Mouse (Mus musculus) heart, embryonic 16.5 days (tissue): Measurements from ENCODE around the gene Celf2. TPM values are rescaled to one million over a fixed set of nuclear protein-coding genes. Genes with fewer than 3 reads are reported as not detected.

ENCODE experiments used
- ATAC-seq: fragments of 200-750 bp; cut with Nextera tagmentation; replicated peaks from 2 replicates; pipeline ENCODE4 v1.8.0; 2017; ENCODE audit warnings: moderate number of reproducible peaks; ENCODE audit not compliant: insufficient read depth, low FRiP score; ENCODE audit errors: extremely low read depth
- H3K27ac ChIP-seq: fragments of 300-500 bp; sonication (generic); 2 replicates; pipeline ENCODE4 v1.5.1; 2014; ENCODE audit warnings: mild to moderate bottlenecking, low read length, control low read depth, moderate library complexity
- H3K27me3 ChIP-seq: fragments of 300-500 bp; sonication (generic); 2 replicates; pipeline ENCODE4 v1.6.1; 2014; ENCODE audit warnings: low read length, mixed read lengths; ENCODE audit not compliant: control insufficient read depth, insufficient read depth
- H3K36me3 ChIP-seq: fragments of 300-500 bp; sonication (generic); 2 replicates; pipeline ENCODE4 v1.6.1; 2014; ENCODE audit not compliant: control insufficient read depth, insufficient read depth
- H3K4me1 ChIP-seq: fragments of 300-500 bp; sonication (generic); 2 replicates; pipeline ENCODE4 v1.6.1; 2014; ENCODE audit warnings: low read length, mixed read lengths; ENCODE audit not compliant: control insufficient read depth, insufficient read depth
- H3K4me2 ChIP-seq: fragments of 300-500 bp; sonication (generic); 2 replicates; pipeline ENCODE4 v1.6.1; 2014; ENCODE audit warnings: low read depth, mild to moderate bottlenecking, control low read depth, low read length
- H3K4me3 ChIP-seq: fragments of 300-500 bp; sonication (generic); 2 replicates; pipeline ENCODE4 v1.5.1; 2014; ENCODE audit warnings: mild to moderate bottlenecking, control low read depth, low read length
- H3K9ac ChIP-seq: fragments of 300-500 bp; sonication (generic); 2 replicates; pipeline ENCODE4 v1.6.1; 2014; ENCODE audit warnings: low read length, control low read depth
- H3K9me3 ChIP-seq: fragments of 300-500 bp; sonication (generic); replicated peaks from 2 replicates; pipeline ENCODE4 v1.6.1; 2016; ENCODE audit warnings: low read length; ENCODE audit not compliant: control insufficient read depth
- WGBS: fragments of 180-500 bp; shearing (Covaris S2); extraction: QIAGEN DNeasy Blood & Tissue Kit; methylation state at CpG from one replicate; pipeline ENCODE4 v1.1.7; 2014; 5-methylcytosine and 5-hydroxymethylcytosine counted together
- polyA plus RNA-seq: library from polyadenylated mRNA; unstranded; fragments of >200 nt; fragmentation: Nextera tagmentation; extraction: Ambion mirVana; gene quantifications from 2 replicates; pipeline ENCODE4 v1.2.1, GENCODE M21; 2015

Celf2 gene
- polyA plus RNA-seq, 1 experiment from 2014 or later = 70.2 TPM

GRCm38 (mm10) chr2:6976300-6976699, 533.1 kb downstream of the Celf2 start:
- Histone ChIP-seq H3K9ac (no peak overlapping the region), H3K27me3 (no peaks in the 10 kb centered on the region), H3K9me3 (no peaks in the 10 kb centered on the region), H3K4me3 (no peak overlapping the region), H3K4me2 (no peak overlapping the region), H3K27ac (no peak overlapping the region), H3K4me1 (no peaks in the 10 kb centered on the region), H3K36me3 (no peaks in the 10 kb centered on the region)
- WGBS = 94% methylated on average over 2 of the region's 2 CpGs
- ATAC-seq = no peak

- Histone ChIP-seq H3K4me3 (no peak overlapping the region), H3K27ac (no peak overlapping the region), H3K27me3 (no peaks in the 10 kb centered on the region), H3K9ac (no peak overlapping the region), H3K36me3 (no peaks in the 10 kb centered on the region), H3K4me1 (0 out of 2 replicates have a peak, but pooled peaks cover 3% of the 10 kb centered on the region), H3K9me3 (no peaks in the 10 kb centered on the region), H3K4me2 (no peak overlapping the region)
- no peak for ATAC-seq
- 77% methylated on average over 6 of the region's 6 CpGs for WGBS
These were observed 540.1 kb downstream of the Celf2 start for GRCm38 (mm10) chr2:6969228-6969627.

- H3K4me1 ChIP-seq = 0 out of 2 replicates have a peak, but pooled peaks cover 3% of the 10 kb centered on the region
- H3K9me3 ChIP-seq = no peaks in the 10 kb centered on the region
- H3K27me3 ChIP-seq = no peaks in the 10 kb centered on the region
- H3K4me2 ChIP-seq = no peak overlapping the region
- no peak overlapping the region for H3K27ac ChIP-seq
- H3K36me3 ChIP-seq = no peaks in the 10 kb centered on the region
- no peak overlapping the region for H3K9ac ChIP-seq
- no peak for ATAC-seq
- no peak overlapping the region for H3K4me3 ChIP-seq
These were observed 544.1 kb downstream of the Celf2 start for GRCm38 (mm10) chr2:6965243-6965642.

- 75% methylated on average over 4 of the region's 4 CpGs for WGBS
These were observed 558.7 kb downstream of the Celf2 start for GRCm38 (mm10) chr2:6950702-6951101.

GRCm38 (mm10) chr2:6945638-6946415, 563.5 kb downstream of the Celf2 start:
- ATAC-seq = no peak
- H3K27ac ChIP-seq = no peak overlapping the region
- WGBS = 74% methylated on average over 9 of the region's 9 CpGs

More at GRCm38 (mm10) chr2:6950702-6951101, 558.7 kb downstream of the Celf2 start:
- Histone ChIP-seq H3K4me2 (no peak overlapping the region), H3K4me3 (no peak overlapping the region), H3K27me3 (no peaks in the 10 kb centered on the region), H3K9ac (no peak overlapping the region), H3K27ac (no peak overlapping the region), H3K4me1 (peaks cover 2% of the 10 kb centered on the region; the same call in 1 of the 2 replicates), H3K9me3 (no peaks in the 10 kb centered on the region), H3K36me3 (no peaks in the 10 kb centered on the region)
- ATAC-seq = no peak

GRCm38 (mm10) chr2:6943651-6944050, 565.7 kb downstream of the Celf2 start:
- H3K27ac ChIP-seq = no peak overlapping the region
- no peaks in the 10 kb centered on the region for H3K4me1 ChIP-seq
- WGBS = 76% methylated on average over 8 of the region's 8 CpGs
- H3K9ac ChIP-seq = no peak overlapping the region
- H3K36me3 ChIP-seq = no peaks in the 10 kb centered on the region
- no peak overlapping the region for H3K4me2 ChIP-seq
- no peak for ATAC-seq
- H3K4me3 ChIP-seq = no peak overlapping the region
- 0 out of 2 replicates have a peak, but pooled peaks cover 5% of the 10 kb centered on the region for H3K9me3 ChIP-seq
- H3K27me3 ChIP-seq = no peaks in the 10 kb centered on the region

More at GRCm38 (mm10) chr2:6945638-6946415, 563.5 kb downstream of the Celf2 start:
- Histone ChIP-seq H3K4me2 (no peak overlapping the region), H3K4me1 (no peaks in the 10 kb centered on the region), H3K9ac (no peak overlapping the region), H3K36me3 (no peaks in the 10 kb centered on the region), H3K27me3 (no peaks in the 10 kb centered on the region), H3K9me3 (0 out of 2 replicates have a peak, but pooled peaks cover 5% of the 10 kb centered on the region), H3K4me3 (no peak overlapping the region)

GRCm38 (mm10) chr2:6942635-6943390, 566.5 kb downstream of the Celf2 start:
- Histone ChIP-seq H3K27ac (no peak overlapping the region), H3K4me1 (no peaks in the 10 kb centered on the region), H3K4me3 (no peak overlapping the region), H3K27me3 (no peaks in the 10 kb centered on the region), H3K9me3 (0 out of 2 replicates have a peak, but pooled peaks cover 5% of the 10 kb centered on the region), H3K36me3 (no peaks in the 10 kb centered on the region), H3K9ac (no peak overlapping the region), H3K4me2 (no peak overlapping the region)
- 87% methylated on average over 2 of the region's 2 CpGs for whole genome bisulfite sequencing
- ATAC-seq = no peak

- Histone ChIP-seq H3K4me2 (no peak overlapping the region), H3K4me1 (no peaks in the 10 kb centered on the region), H3K4me3 (no peak overlapping the region), H3K36me3 (no peaks in the 10 kb centered on the region), H3K27me3 (no peaks in the 10 kb centered on the region), H3K9ac (no peak overlapping the region), H3K27ac (no peak overlapping the region), H3K9me3 (0 out of 2 replicates have a peak, but pooled peaks cover 5% of the 10 kb centered on the region)
- WGBS = 93% methylated on average over 2 of the region's 2 CpGs
- ATAC-seq = no peak
These were observed 570.2 kb downstream of the Celf2 start for GRCm38 (mm10) chr2:6939143-6939542.

- 91% methylated on average over 12 of the region's 12 CpGs for WGBS
- H3K27ac ChIP-seq = no peak overlapping the region
- no peak for ATAC-seq
- no peak overlapping the region for H3K4me2 ChIP-seq
- H3K9me3 ChIP-seq = no peaks in the 10 kb centered on the region
- H3K27me3 ChIP-seq = no peaks in the 10 kb centered on the region
- no peak overlapping the region for H3K4me3 ChIP-seq
- H3K4me1 ChIP-seq = no peaks in the 10 kb centered on the region
- no peak overlapping the region for H3K9ac ChIP-seq
- no peaks in the 10 kb centered on the region for H3K36me3 ChIP-seq
These were observed 576.2 kb downstream of the Celf2 start for GRCm38 (mm10) chr2:6933130-6933529.
